Comparison of ENCODE assay signal across 9 mouse cellular contexts in the genomic region with DNA sequence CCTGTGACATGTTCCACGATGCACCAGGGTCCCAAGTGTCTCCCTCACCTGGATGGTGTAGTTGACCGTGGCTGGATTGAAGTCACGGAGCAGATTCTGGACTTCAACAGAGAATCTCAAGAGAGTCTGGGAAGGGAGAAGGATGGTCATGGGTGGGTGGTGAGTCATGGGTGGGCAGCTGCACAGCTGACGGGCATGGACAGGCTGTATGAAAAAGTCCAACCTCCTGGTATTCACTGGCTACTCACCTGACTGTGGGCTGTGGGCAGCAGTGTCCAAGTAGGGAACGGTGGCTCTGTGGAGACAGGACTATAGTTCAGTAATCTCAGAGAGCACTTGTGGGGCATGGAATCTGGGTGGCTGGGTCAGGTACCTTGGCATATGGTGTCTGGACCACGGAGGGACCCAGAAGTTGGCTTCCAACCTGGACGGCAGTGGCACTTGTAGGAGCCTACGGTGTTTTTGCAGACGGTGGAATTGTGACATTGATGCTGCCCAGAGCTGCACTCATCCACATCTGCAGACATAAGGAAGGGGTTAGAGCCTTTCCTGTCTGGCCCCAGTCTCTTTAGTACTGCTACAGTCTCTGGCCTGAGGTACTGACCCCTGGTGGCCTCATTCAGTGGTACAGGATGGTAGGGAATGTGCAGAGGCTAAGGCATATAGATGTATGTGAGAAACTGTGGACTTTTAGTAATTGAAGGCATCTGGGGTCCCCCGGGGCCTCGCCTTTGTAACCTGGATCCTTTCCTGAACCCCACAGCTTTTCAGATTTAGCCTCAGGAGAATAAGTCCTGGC. TPM values are rescaled to one million over a fixed set of nuclear protein-coding genes. Genes with fewer than 3 reads are reported as not detected.
DNase-seq lines count a peak whose midpoint lies in the region; ATAC-seq and TF ChIP-seq lines count a peak whose summit lies in the region.
"Had no signal": no experiment of that assay in that cellular context is flagged by ENCODE, and none has a peak within 500 bp of the region (broad histone marks: within the 10 kb centered on the region; RNA-seq: fewer than 3 reads in every experiment).

No protein-coding gene starts in this region.

- peak; percentile 46; the same call in 1 of the 2 replicates for ATAC-seq in kidney, postnatal 0 days (replicated peaks; ENCODE audit: low FRiP score, low read depth)
- no peak for ATAC-seq in kidney, embryonic 15.5 days (replicated peaks; ENCODE audit: low FRiP score)

- no peak overlapping the region for H3K4me2 ChIP-seq in kidney, postnatal 0 days (ENCODE audit: low read length)
- H3K4me2 ChIP-seq in kidney, embryonic 15.5 days, result no peak overlapping the region
- H3K4me2 ChIP-seq: limb, embryonic 13.5 days had no signal

- H3K27ac ChIP-seq in kidney, postnatal 0 days, result no peak overlapping the region
- no peak overlapping the region for H3K27ac ChIP-seq in kidney, embryonic 15.5 days
- H3K27ac ChIP-seq: limb, embryonic 13.5 days had no signal

- no peak for DNase-seq in kidney, postnatal 0 days (ENCODE audit: low spot score)
- DNase-seq in ES-CJ7 (ENCODE audit: low read depth, low spot score), result peak; percentile 56
- peak; percentile 75 for DNase-seq in embryo, embryonic 10 days (ENCODE audit: low spot score)
- DNase-seq in lung, postnatal 14 days, result peak; percentile 57
- DNase-seq in left cerebral cortex, adult 8-10 months (ENCODE audit: low spot score in 2 of 2), result no peak
- DNase-seq in frontal cortex, postnatal 36 days (ENCODE audit: low spot score in 2 of 2), result no peak
- no peak for DNase-seq in layer of hippocampus, adult 9-10 months (ENCODE audit: low spot score)

- H3K27me3 ChIP-seq in kidney, postnatal 0 days (ENCODE audit: insufficient read depth, low read length), result no peaks in the 10 kb centered on the region
- H3K27me3 ChIP-seq in kidney, embryonic 15.5 days, result no peaks in the 10 kb centered on the region
- H3K27me3 ChIP-seq: limb, embryonic 13.5 days had no signal

- no peak overlapping the region for H3K9ac ChIP-seq in kidney, postnatal 0 days (ENCODE audit: low read depth, low read length)
- H3K9ac ChIP-seq in kidney, embryonic 15.5 days, result no peak overlapping the region
- H3K9ac ChIP-seq: limb, embryonic 13.5 days had no signal

- peak; percentile 80 for TF ChIP-seq CTCF in kidney, postnatal 0 days (IDR thresholded peaks at IDR 0.05; ENCODE audit: low read depth)

- 75% methylated on average over 11 of the region's 11 CpGs for WGBS in kidney, postnatal 0 days
- WGBS in kidney, embryonic 15.5 days, result 75% methylated on average over 11 of the region's 11 CpGs

- H3K4me3 ChIP-seq in kidney, postnatal 0 days (replicated peaks; ENCODE audit: low read depth, low read length), result no peak overlapping the region
- H3K4me3 ChIP-seq in kidney, embryonic 15.5 days (replicated peaks), result no peak overlapping the region
- H3K4me3 ChIP-seq: limb, embryonic 13.5 days had no signal

- no peaks in the 10 kb centered on the region for H3K9me3 ChIP-seq in kidney, postnatal 0 days (replicated peaks; ENCODE audit: low read length)
- no peaks in the 10 kb centered on the region for H3K9me3 ChIP-seq in kidney, embryonic 15.5 days (replicated peaks)
- H3K9me3 ChIP-seq: limb, embryonic 13.5 days had no signal

- H3K4me1 ChIP-seq in kidney, postnatal 0 days (replicated peaks; ENCODE audit: insufficient read depth, low read length), result no peaks in the 10 kb centered on the region
- no peaks in the 10 kb centered on the region for H3K4me1 ChIP-seq in kidney, embryonic 15.5 days
- H3K4me1 ChIP-seq: limb, embryonic 13.5 days had no signal

- peaks cover 38% of the 10 kb centered on the region for H3K36me3 ChIP-seq in kidney, postnatal 0 days (ENCODE audit: insufficient read depth, low read length)
- H3K36me3 ChIP-seq in kidney, embryonic 15.5 days, result peaks cover 54% of the 10 kb centered on the region

RNA-seq across cellular contexts. Expression of gene Adgre5, which starts 11.9 kb away (rescaled TPM):
- polyA plus RNA-seq in kidney, postnatal 0 days (2015; fragmentation: Nextera tagmentation; extraction: Ambion mirVana), result 37.8 and 40.8 TPM in 2 replicates
- polyA plus RNA-seq in kidney, embryonic 15.5 days (2015; fragmentation: Nextera tagmentation; extraction: Ambion mirVana), result 31.9 and 35.4 TPM in 2 replicates
- 10 to 100 TPM in 1 of 4 experiments, 1 to 10 TPM in 3; 8.3 to 12.2 (median 8.8) TPM for total RNA-seq in left cerebral cortex, adult 8-10 months (2022)

RNA-seq across cellular contexts. Expression of gene Ddx39, which starts 14.2 kb away (rescaled TPM):
- 110 and 128 TPM in 2 replicates for polyA plus RNA-seq in kidney, postnatal 0 days (2015; fragmentation: Nextera tagmentation; extraction: Ambion mirVana)
- 189 and 192 TPM in 2 replicates for polyA plus RNA-seq in kidney, embryonic 15.5 days (2015; fragmentation: Nextera tagmentation; extraction: Ambion mirVana)
- 10 to 100 TPM; 14.4 to 18.4 (median 16.3) TPM for total RNA-seq in left cerebral cortex, adult 8-10 months (2022)

RNA-seq across cellular contexts. Expression of gene Pkn1, which starts 30.2 kb away (rescaled TPM):
- polyA plus RNA-seq in kidney, postnatal 0 days (2015; fragmentation: Nextera tagmentation; extraction: Ambion mirVana), result 31.0 and 33.2 TPM in 2 replicates
- 29.3 and 34.6 TPM in 2 replicates for polyA plus RNA-seq in kidney, embryonic 15.5 days (2015; fragmentation: Nextera tagmentation; extraction: Ambion mirVana)
- total RNA-seq in left cerebral cortex, adult 8-10 months (2022), result 10 to 100 TPM; 52.2 to 66.2 (median 54.8) TPM

Comparison
In these comparisons a context has a peak if more than half of its experiments do, and no peak if none do; other contexts are left out.
1. DNase-seq: peak in ES-CJ7 (single experiment), embryo, embryonic 10 days (single experiment) and lung, postnatal 14 days (single experiment); none in kidney, postnatal 0 days (single experiment), left cerebral cortex, adult 8-10 months (0 of 2), frontal cortex, postnatal 36 days (0 of 2) and layer of hippocampus, adult 9-10 months (single experiment).